Mouse (Mus musculus) central nervous system, embryonic 11.5 days (tissue): Measurements from ENCODE around the gene Arpc5l. TPM values are rescaled to one million over a fixed set of nuclear protein-coding genes. Genes with fewer than 3 reads are reported as not detected.

ENCODE experiments used
- polyA plus RNA-seq: library from polyadenylated mRNA; depleted of rRNA; stranded (reverse); fragments of >200 nt; gene quantifications from 2 replicates; pipeline ENCODE4 v1.2.3, GENCODE M21; 2012; rRNA removed

Gene Arpc5l
- 68.0 and 101 TPM in 2 replicates for polyA plus RNA-seq

GRCm38 (mm10) chr2:39004880-39005435 is at the start of gene Arpc5l:
Arpc5l (plus strand) TSS chr2:39005348.

DNA sequence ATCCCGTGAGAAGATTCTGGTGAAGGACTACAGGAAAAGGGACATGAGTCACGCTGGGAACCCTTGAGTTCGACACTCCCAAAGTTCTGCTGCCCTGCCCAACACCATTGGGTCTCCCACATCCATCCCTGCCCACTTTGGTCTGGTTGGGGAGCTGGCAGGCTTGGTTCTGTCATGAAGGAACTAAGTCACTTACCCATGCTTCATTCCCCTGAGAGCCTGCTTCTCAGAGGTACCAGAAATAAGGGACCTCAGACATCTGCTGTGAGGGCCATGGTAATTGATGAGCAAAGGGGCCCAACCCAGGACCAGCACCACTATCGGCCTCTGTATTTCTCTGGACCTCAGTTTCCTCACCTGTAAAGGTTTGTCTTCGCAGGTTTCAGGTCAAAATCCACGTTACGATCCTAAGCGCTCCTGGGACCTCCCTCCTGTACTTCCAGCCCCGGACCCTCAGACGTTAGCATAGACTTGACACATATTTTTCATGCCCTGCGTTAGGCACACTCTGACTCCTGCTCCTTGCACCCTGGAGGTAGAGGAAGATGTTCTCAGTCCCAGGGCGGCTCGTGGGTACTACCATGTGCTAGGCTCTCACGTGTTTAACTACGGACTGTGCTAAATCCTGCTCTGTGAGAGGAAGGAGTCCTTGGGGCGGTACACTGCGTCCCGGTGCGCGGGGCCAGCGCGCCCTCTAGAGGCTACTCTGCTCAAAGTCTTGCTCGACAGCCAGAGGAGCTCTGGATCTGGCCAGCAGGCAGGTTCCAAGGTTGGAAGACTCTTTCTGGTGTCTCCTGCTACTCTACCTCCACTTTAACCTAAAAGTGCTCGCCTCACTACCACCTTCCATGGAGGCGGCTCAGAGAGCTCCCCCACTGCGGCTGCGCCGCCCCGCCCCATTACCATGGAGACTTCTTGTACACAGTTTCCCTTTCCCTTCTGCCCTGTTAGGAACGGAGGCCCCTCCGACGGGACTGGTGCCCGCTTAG is 7.5 kb upstream of the Arpc5l start, which contains the start of gene Wdr38:
Wdr38 (plus strand) TSS at position 91 of the 989 bp plus-strand sequence.

DNA sequence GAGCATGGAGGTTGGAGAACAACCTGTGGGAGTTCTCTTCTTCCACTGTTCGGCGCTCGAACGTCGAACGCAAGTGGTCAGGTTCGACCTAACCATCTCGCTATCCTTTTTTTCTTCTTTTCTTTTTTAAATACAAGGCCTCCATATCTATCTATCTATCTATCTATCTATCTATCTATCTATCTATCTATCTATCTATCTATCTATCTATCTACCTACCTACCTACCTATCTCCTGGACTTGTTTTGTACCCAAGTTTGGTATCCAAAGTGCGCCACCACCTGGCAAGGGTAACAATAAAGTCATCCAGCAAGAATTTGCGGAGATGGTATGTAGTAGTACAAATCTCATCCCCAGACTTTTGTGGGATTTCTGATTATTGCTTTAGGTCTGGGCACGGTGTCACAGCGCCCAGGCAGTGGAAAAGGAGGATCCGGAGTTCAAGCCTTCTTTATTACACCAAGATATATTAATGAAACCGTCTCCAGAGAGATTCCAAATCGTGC is 479 bp downstream of the Arpc5l start, which contains the start of gene Rpl35:
Rpl35 (minus strand) TSS at position 51 of the 506 bp plus-strand sequence.

Other genes starting within 250 kb of the Arpc5l start
- 3.7 and 5.0 TPM in 2 replicates for gene Nr6a1, start 77.7 kb upstream of the Arpc5l start, polyA plus RNA-seq
- 2.3 and 3.2 TPM in 2 replicates for gene Olfml2a, start 73.4 kb upstream of the Arpc5l start, polyA plus RNA-seq
- gene Wdr38, start 7.9 kb upstream of the Arpc5l start, polyA plus RNA-seq, result 0.65 and 0.87 TPM in 2 replicates
- gene Rpl35, start 276 bp downstream of the Arpc5l start, polyA plus RNA-seq, result 817 and 836 TPM in 2 replicates
- 31.9 and 39.1 TPM in 2 replicates for gene Golga1, start 60.2 kb downstream of the Arpc5l start, polyA plus RNA-seq
- gene Scai, start 185.4 kb downstream of the Arpc5l start, polyA plus RNA-seq, result 4.9 and 11.6 TPM in 2 replicates
- 49.8 and 63.2 TPM in 2 replicates for gene Ppp6c, start 221.1 kb downstream of the Arpc5l start, polyA plus RNA-seq